Mouse (Mus musculus) CD4-positive naive resting alpha-beta T cell, adult 76 days (primary cell): ENCODE measurements around the gene Clspn. TPM values are rescaled to one million over a fixed set of nuclear protein-coding genes. Genes with fewer than 3 reads are reported as not detected.

Source experiments
- total RNA-seq: library from RNA; stranded (reverse); gene quantifications from one replicate; pipeline ENCODE4 v1.2.4, GENCODE M21; 2023

The Clspn gene
- total RNA-seq: 13.7 TPM

DNA sequence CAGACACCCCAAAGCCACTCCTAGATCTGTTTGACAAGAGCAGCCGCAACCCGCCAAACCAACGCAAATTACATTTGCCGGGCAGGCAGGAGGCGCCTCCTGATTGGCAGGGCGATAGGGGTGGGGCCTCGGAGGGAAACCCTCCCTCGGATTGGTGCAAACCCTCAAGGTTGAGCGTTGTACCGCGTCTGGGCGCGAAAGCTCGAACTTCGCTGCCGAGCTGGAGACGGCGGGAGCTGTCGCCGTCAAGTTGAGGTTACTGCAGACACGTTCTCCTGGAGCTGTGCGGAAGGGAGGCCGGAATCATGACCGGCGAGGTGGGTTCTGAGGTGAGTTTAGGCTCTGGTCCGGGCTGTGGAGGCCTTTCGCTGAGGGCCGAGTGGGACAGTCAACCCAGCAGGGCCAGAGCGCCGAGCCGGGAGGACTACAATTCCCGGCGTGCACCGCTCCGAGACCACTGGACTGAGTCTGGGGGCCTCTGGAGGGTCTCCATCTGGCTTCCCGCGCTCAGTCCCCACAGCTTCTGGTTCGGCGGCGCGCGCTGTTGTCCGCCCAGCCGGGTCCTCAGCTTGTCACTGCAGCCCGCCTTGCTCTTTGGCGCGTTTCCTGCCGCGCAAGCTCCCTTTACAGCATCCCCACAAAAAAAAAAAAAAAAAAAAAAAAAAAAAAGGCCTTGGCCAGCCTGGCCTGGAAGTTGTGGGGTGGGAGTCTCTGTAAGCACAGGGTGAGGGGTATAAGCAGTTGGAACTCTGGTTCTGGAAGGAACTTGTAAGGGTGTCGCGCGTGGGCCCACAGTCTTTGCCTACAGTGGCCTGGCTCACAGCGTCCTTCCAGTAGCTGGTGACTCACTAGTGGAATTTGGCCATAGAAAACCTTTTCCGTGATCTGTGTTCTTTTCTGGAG lies at the start of gene Clspn:
Gene Clspn (plus strand): TSS at position 127 of the 903 bp plus-strand sequence.

DNA sequence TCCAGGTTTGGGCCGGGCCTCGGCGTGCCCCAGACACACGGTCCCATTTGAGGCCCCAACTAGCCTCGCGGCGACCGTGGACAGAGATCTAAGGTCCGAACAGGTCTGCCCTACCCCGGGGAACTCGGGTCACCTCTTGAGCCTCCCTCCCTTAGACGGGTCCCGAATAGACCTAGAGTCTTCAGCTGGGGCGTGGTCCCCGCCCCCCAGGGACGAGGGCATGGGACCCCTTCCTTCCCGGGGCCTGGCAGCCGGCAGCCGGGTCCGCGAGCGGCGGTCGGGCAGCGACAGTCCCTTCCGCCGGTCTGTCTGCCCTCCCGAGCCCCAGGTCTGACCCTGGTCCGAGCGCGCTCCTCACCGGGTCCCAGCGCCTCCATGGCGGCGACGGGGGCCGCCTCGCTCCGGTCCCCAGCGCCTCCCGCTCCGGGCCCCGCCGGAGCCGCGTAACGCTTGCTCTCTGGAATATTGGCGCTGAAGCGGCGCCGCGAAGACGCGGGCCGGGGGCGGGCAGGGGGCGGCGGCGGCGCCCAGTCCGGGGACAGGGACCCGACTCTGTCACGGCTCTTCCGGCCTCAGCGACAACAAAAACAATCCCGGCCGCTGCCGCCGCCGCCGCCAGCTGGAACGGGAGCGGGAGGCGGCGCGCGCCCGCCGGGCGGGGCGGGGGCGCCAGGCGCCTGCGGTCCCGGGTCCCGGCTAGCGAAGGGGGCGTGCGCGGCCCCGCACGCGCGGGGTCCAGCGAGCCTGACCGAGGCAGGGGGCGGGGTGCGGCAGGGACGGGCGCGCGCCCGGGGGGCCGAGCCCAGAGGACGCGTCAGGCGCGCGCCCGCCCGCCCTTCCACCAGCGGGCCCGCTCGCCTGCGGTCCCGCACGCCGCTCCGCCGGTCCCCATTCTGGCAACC lies 23.7 kb upstream of the Clspn start, which contains the start of gene Ago4:
Gene Ago4 (minus strand): TSS at position 646 of the 902 bp plus-strand sequence.

DNA sequence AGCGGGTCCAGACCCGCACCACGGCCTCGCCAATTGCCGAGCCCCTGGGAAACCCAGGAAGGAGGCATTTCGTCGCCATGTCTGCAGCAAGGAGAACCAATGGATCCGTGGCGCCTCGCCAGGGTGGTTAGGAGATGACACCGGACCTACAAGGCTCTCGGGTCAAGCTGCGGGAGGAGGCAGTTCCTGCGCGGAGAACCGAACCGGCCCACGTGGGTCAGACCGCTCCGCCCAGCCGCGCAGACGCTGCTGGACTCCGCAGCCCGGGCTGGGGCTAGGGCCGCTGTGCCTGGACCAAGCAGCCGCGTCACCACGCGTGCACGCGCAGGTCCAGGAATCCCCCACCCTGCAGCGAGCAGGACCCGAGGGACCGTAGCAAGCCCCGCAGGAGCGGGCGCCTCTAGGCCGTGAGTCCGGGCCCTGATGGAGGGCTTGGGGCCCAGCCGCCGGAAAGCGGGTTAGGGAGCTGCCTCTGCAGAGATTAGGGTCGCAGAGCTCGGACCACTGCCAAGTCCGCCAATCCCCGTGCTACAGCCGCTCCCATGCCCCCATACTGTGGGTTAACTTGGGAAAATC lies 53.0 kb downstream of the Clspn start, which contains the start of gene 5730409E04Rik:
Gene 5730409E04Rik (plus strand): TSS at position 213 of the 576 bp plus-strand sequence.

Other genes with a start within 250 kb of the Clspn start
- 31.7 TPM for gene Adprhl2, start 235.2 kb upstream of the Clspn start, total RNA-seq
- gene Tekt2, start 231.2 kb upstream of the Clspn start, total RNA-seq: not detected
- gene Ago3, start 127.4 kb upstream of the Clspn start, total RNA-seq: 39.1 TPM
- 37.7 TPM for gene Ago1, start 88.4 kb upstream of the Clspn start, total RNA-seq
- 0.50 TPM for gene Ago4, start 23.5 kb upstream of the Clspn start, total RNA-seq
- gene 5730409E04Rik, start 52.9 kb downstream of the Clspn start, total RNA-seq: 0.38 TPM
- 86.8 TPM for gene Psmb2, start 120.7 kb downstream of the Clspn start, total RNA-seq
- not detected for gene Tfap2e, start 179.3 kb downstream of the Clspn start, total RNA-seq
- gene Ncdn, start 196.5 kb downstream of the Clspn start, total RNA-seq: 34.6 TPM
- gene AU040320, start 196.6 kb downstream of the Clspn start, total RNA-seq: 50.2 TPM